Mouse (Mus musculus) heart, embryonic 12.5 days (tissue): Measurements from ENCODE around the gene Gramd4. TPM values are rescaled to one million over a fixed set of nuclear protein-coding genes. Genes with fewer than 3 reads are reported as not detected.
"Not testable (repeated sequence)": the region's sequence is repeated elsewhere in the genome, so short reads cannot be mapped to it uniquely, and the experiment has no call there.

Source experiments
- ATAC-seq: fragments of 200-750 bp; cut with Nextera tagmentation; 2 replicates; pipeline ENCODE4 v1.8.0; 2017; ENCODE audit warnings: moderate TSS enrichment, moderate library complexity; ENCODE audit not compliant: insufficient number of reproducible peaks, low FRiP score
- H3K27ac ChIP-seq: fragments of 300-500 bp; sonication (generic); 2 replicates; pipeline ENCODE4 v1.5.1; 2016; ENCODE audit warnings: mild to moderate bottlenecking, moderate library complexity; ENCODE audit not compliant: poor library complexity, severe bottlenecking
- H3K27me3 ChIP-seq: fragments of 300-500 bp; sonication (generic); replicated peaks from 2 replicates; pipeline ENCODE4 v1.6.1; 2016; ENCODE audit warnings: mild to moderate bottlenecking, moderate library complexity
- H3K36me3 ChIP-seq: fragments of 300-500 bp; sonication (generic); 2 replicates; pipeline ENCODE4 v1.6.1; 2016; ENCODE audit warnings: mild to moderate bottlenecking, moderate library complexity
- H3K4me1 ChIP-seq: fragments of 300-500 bp; sonication (generic); replicated peaks from 2 replicates; pipeline ENCODE4 v1.6.1; 2016; ENCODE audit warnings: mild to moderate bottlenecking
- H3K4me2 ChIP-seq: fragments of 300-500 bp; sonication (generic); 2 replicates; pipeline ENCODE4 v1.6.1; 2016; ENCODE audit warnings: mild to moderate bottlenecking, moderate library complexity
- H3K4me3 ChIP-seq: fragments of 300-500 bp; sonication (generic); 2 replicates; pipeline ENCODE4 v1.5.1; 2016; ENCODE audit warnings: mild to moderate bottlenecking
- H3K9ac ChIP-seq: fragments of 300-500 bp; sonication (generic); 2 replicates; pipeline ENCODE4 v1.6.1; 2016; ENCODE audit warnings: mild to moderate bottlenecking, moderate library complexity
- H3K9me3 ChIP-seq: fragments of 300-500 bp; sonication (generic); replicated peaks from 2 replicates; pipeline ENCODE4 v1.6.1; 2016; ENCODE audit warnings: mild to moderate bottlenecking, moderate library complexity
- WGBS: fragments of 180-500 bp; shearing (Covaris S2); methylation state at CpG from one replicate; pipeline ENCODE4 v1.1.7; 2016; 5-methylcytosine and 5-hydroxymethylcytosine counted together
- polyA plus RNA-seq: library from polyadenylated mRNA; unstranded; fragments of >200 nt; fragmentation: Nextera tagmentation; extraction: Ambion mirVana; gene quantifications from 2 replicates; pipeline ENCODE4 v1.2.1, GENCODE M21; 2016

Gramd4 gene
- polyA plus RNA-seq, 1 experiment from 2014 or later, result 14.3 TPM

- WGBS, result 73% methylated on average over 3 of the region's 3 CpGs
- Histone ChIP-seq H3K4me1 (peaks cover 66% of the 10 kb centered on the region), H3K9ac (no peak overlapping the region)
Measured at GRCm38 (mm10) chr15:86175253-86176050, 118.0 kb downstream of the Gramd4 start.

DNA sequence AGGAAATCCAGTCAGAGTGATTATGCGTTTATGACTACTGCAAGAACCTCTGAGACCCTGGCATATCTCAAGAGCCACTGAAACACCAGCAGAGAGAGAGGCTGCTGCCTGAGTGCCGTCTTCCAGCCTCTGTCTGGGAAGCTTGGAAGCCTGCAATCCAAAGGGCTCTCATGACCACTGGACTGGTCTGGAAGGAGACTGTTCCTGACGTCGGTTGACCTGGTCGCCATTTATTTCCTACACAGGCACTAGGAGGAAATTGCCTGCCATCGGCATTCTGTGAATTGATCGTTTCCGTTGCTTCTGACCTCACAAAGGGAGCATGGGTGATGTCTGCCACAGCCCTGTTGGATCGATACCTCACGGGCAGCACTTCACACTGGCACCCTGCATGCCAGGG, 118.7 kb downstream of the Gramd4 start:
- Histone ChIP-seq H3K4me3 (no peak overlapping the region), H3K4me1 (peaks cover 62% of the 10 kb centered on the region), H3K9ac (no peak overlapping the region), H3K9me3 (no peaks in the 10 kb centered on the region), H3K27ac (no peak overlapping the region), H3K4me2 (no peak overlapping the region), H3K36me3 (no peaks in the 10 kb centered on the region), H3K27me3 (no peaks in the 10 kb centered on the region)
- WGBS, result 72% methylated on average over 10 of the region's 10 CpGs
- no peak for ATAC-seq

More at GRCm38 (mm10) chr15:86175253-86176050, 118.0 kb downstream of the Gramd4 start:
- no peaks in the 10 kb centered on the region for H3K36me3 ChIP-seq
- H3K4me3 ChIP-seq, result no peak overlapping the region
- H3K27ac ChIP-seq, result no peak overlapping the region
- no peaks in the 10 kb centered on the region for H3K9me3 ChIP-seq
- no peaks in the 10 kb centered on the region for H3K27me3 ChIP-seq
- ATAC-seq, result no peak
- H3K4me2 ChIP-seq, result no peak overlapping the region

GRCm38 (mm10) chr15:86176771-86177702, 119.5 kb downstream of the Gramd4 start:
- H3K27ac ChIP-seq, result no peak overlapping the region
- H3K9ac ChIP-seq, result no peak overlapping the region
- H3K9me3 ChIP-seq, result no peaks in the 10 kb centered on the region
- no peaks in the 10 kb centered on the region for H3K36me3 ChIP-seq
- ATAC-seq, result no peak
- H3K4me1 ChIP-seq, result peaks cover 63% of the 10 kb centered on the region
- no peak overlapping the region for H3K4me3 ChIP-seq
- H3K27me3 ChIP-seq, result no peaks in the 10 kb centered on the region
- no peak overlapping the region for H3K4me2 ChIP-seq
- 70% methylated on average over 21 of the region's 22 CpGs for WGBS

GRCm38 (mm10) chr15:86177703-86178251, 120.3 kb downstream of the Gramd4 start:
- not testable (repeated sequence) for H3K27ac ChIP-seq, H3K4me3 ChIP-seq, H3K9ac ChIP-seq, H3K9me3 ChIP-seq, ATAC-seq, H3K27me3 ChIP-seq, H3K4me2 ChIP-seq, H3K36me3 ChIP-seq
- 65% methylated on average over 2 of the region's 2 CpGs for WGBS
- H3K4me1 ChIP-seq, result peaks cover 63% of the 10 kb centered on the region

DNA sequence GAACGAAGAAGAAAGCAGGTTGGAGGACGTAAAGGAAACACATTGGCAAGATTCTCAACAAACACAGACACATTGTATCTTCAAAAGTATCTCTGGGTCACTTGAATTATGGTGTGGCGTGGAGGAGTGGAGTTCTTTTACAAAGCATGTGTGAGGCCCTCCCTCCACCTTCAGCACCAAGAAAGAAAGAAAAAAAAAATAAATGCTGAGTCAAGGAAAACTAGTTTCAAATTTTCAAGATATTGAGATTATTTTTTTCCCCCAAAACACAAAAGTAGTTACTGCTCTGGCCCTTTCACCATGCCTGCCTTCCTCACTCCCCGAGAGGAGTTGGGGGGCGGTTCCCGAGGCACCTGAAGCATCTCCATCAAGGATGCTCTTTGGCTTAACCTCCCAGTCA, 121.1 kb downstream of the Gramd4 start:
- WGBS, result 79% methylated on average over 6 of the region's 6 CpGs

DNA sequence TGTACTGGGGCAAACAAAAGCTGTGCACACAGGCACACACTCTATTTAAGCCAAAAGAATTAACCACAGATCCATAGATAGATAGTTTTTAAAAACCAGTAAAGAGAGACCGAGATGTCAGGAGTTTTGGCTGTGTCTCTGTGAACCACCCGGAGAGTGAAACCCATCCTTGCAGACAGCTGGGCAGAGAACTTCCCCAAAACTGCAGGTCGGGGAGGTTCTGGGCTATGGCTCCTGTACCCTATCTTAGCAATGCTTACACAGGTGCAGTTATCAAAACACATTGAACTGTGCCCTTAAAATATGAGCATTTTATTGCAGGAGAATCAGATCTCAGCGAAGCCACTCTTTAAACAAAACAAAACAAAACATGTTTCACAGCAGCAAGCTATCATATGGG, 122.9 kb downstream of the Gramd4 start:
- no peak for ATAC-seq
- no peak overlapping the region for H3K4me3 ChIP-seq
- no peaks in the 10 kb centered on the region for H3K9me3 ChIP-seq
- H3K27ac ChIP-seq, result no peak overlapping the region
- WGBS, result 77% methylated on average over 4 of the region's 4 CpGs
- no peak overlapping the region for H3K4me2 ChIP-seq
- no peaks in the 10 kb centered on the region for H3K36me3 ChIP-seq
- no peak overlapping the region for H3K9ac ChIP-seq
- H3K27me3 ChIP-seq, result no peaks in the 10 kb centered on the region
- peaks cover 55% of the 10 kb centered on the region for H3K4me1 ChIP-seq

More for the DNA sequence above, 121.1 kb downstream of the Gramd4 start:
- Histone ChIP-seq H3K4me1 (peaks cover 62% of the 10 kb centered on the region), H3K4me3 (no peak overlapping the region), H3K27ac (no peak overlapping the region), H3K27me3 (no peaks in the 10 kb centered on the region), H3K4me2 (no peak overlapping the region), H3K9me3 (no peaks in the 10 kb centered on the region), H3K36me3 (no peaks in the 10 kb centered on the region), H3K9ac (no peak overlapping the region)
- ATAC-seq, result no peak

DNA sequence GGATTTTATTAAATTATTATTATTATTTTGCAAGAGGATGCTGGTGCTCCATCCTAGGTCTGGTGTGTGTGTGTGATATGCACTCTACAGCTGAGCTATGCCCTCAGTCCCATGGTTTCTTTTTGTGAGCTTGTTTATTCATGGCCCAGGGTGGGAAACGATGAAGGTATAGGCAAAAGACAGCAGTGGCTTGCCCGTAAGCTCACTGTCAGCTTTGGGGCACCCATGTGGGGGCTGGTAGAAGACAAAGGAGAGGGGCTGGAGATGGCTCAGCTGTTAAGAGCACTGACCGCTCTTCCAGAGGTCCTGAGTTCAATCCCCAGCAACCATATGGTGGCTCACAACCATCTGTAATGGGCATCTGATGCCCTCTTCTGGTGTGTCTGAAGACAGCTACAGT, 123.8 kb downstream of the Gramd4 start:
- not testable (repeated sequence) for H3K9ac ChIP-seq, H3K27ac ChIP-seq, H3K36me3 ChIP-seq, ATAC-seq, H3K27me3 ChIP-seq, H3K4me3 ChIP-seq, H3K9me3 ChIP-seq
- WGBS, result 90% methylated on average over 3 of the region's 3 CpGs
- Histone ChIP-seq H3K4me2 (0 out of 2 replicates have a peak overlapping the region, but pooled peaks have one; percentile 44), H3K4me1 (peaks cover 54% of the 10 kb centered on the region)

DNA sequence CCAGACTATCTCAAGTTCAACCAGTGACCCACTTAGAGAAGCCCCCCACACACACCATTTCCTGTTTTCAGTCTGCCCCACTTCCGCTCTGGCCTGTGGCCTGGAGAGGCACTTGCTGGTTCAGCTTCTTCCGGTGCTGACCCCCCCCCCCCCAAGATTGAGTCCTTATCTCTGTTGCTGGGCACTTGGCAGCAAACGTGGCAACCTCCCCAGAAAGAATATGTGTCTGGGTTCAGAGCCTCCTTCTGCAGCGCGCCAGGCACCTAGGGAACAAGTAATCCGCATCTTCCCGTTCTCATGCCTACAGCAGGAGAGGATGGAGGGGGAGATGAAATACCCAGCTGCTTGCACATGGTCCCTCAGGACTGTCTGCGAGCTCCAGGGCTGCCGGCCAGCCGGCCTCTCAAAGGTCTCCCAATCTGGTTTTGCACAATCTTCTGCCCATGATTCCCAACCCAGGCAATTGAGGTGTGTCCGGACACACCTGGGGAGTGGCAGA, 124.5 kb downstream of the Gramd4 start:
- H3K9ac ChIP-seq, result 0 out of 2 replicates have a peak overlapping the region, but pooled peaks have one; percentile 13
- H3K4me1 ChIP-seq, result peaks cover 52% of the 10 kb centered on the region
- no peaks in the 10 kb centered on the region for H3K9me3 ChIP-seq
- H3K36me3 ChIP-seq, result no peaks in the 10 kb centered on the region
- WGBS, result 21% methylated on average over 11 of the region's 11 CpGs
- H3K27ac ChIP-seq, result peak overlapping the region; percentile 17; the same call in 1 of the 2 replicates
- no peak for ATAC-seq
- no peak overlapping the region for H3K4me3 ChIP-seq
- peak overlapping the region; percentile 44 for H3K4me2 ChIP-seq
- no peaks in the 10 kb centered on the region for H3K27me3 ChIP-seq

- no peak overlapping the region for H3K9ac ChIP-seq
- ATAC-seq, result no peak
- peak overlapping the region; percentile 6; the same call in 1 of the 2 replicates for H3K27ac ChIP-seq
- no peaks in the 10 kb centered on the region for H3K27me3 ChIP-seq
- WGBS, result 34% methylated on average over 13 of the region's 13 CpGs
- H3K36me3 ChIP-seq, result no peaks in the 10 kb centered on the region
- H3K4me3 ChIP-seq, result no peak overlapping the region
- peak overlapping the region; percentile 44 for H3K4me2 ChIP-seq
- no peaks in the 10 kb centered on the region for H3K9me3 ChIP-seq
- H3K4me1 ChIP-seq, result peaks cover 48% of the 10 kb centered on the region
Measured at GRCm38 (mm10) chr15:86182646-86183045, 125.2 kb downstream of the Gramd4 start.

- peaks cover 48% of the 10 kb centered on the region for H3K4me1 ChIP-seq
- H3K36me3 ChIP-seq, result no peaks in the 10 kb centered on the region
- H3K9ac ChIP-seq, result no peak overlapping the region
- no peaks in the 10 kb centered on the region for H3K9me3 ChIP-seq
- no peak overlapping the region for H3K27ac ChIP-seq
- 85% methylated on average over 8 of the region's 8 CpGs for WGBS
- ATAC-seq, result no peak
- H3K4me2 ChIP-seq, result no peak overlapping the region
- H3K4me3 ChIP-seq, result no peak overlapping the region
- no peaks in the 10 kb centered on the region for H3K27me3 ChIP-seq
Measured at GRCm38 (mm10) chr15:86183484-86183883, 126.0 kb downstream of the Gramd4 start.

- Histone ChIP-seq H3K9ac (peak overlapping the region; percentile 93), H3K9me3 (no peaks in the 10 kb centered on the region), H3K27me3 (no peaks in the 10 kb centered on the region), H3K36me3 (no peaks in the 10 kb centered on the region), H3K4me3 (peak overlapping the region; percentile 74), H3K4me1 (peaks cover 54% of the 10 kb centered on the region), H3K27ac (no peak overlapping the region), H3K4me2 (peak overlapping the region; percentile 75)
- no peak for ATAC-seq
- 47% methylated on average over 5 of the region's 5 CpGs for WGBS
Measured at GRCm38 (mm10) chr15:86184071-86184470, 126.6 kb downstream of the Gramd4 start.
